Comparison of ENCODE assay signal across 8 mouse cellular contexts in genomic region chr5:150097620-150098019, GRCm38 (mm10). TPM values are rescaled to one million over a fixed set of nuclear protein-coding genes. Genes with fewer than 3 reads are reported as not detected.
A peak's percentile ranks its signal among the peaks of the same experiment; 100 is the strongest.
DNase-seq lines count a peak whose midpoint lies in the region; ATAC-seq and TF ChIP-seq lines count a peak whose summit lies in the region.

No protein-coding gene starts in this region.

- H3K27me3 ChIP-seq in forebrain, embryonic 12.5 days, result no peaks in the 10 kb centered on the region
- H3K27me3 ChIP-seq in hindbrain, embryonic 10.5 days (ENCODE audit: insufficient read depth, poor library complexity, severe bottlenecking), result 0 out of 2 replicates have a peak, but pooled peaks cover 6% of the 10 kb centered on the region

- no peaks in the 10 kb centered on the region for H3K36me3 ChIP-seq in forebrain, embryonic 12.5 days (replicated peaks)
- H3K36me3 ChIP-seq in hindbrain, embryonic 10.5 days, result no peaks in the 10 kb centered on the region

- H3K4me3 ChIP-seq in forebrain, embryonic 12.5 days (replicated peaks), result no peak overlapping the region
- H3K4me3 ChIP-seq in hindbrain, embryonic 10.5 days, result no peak overlapping the region

- peak; percentile 44; the same call in 1 of the 2 replicates for ATAC-seq in forebrain, embryonic 12.5 days (ENCODE audit: low FRiP score)
- peak; percentile 97 for ATAC-seq in megakaryocyte-erythroid progenitor cell, adult 5-6 weeks (replicated peaks; ENCODE audit: low FRiP score, low TSS enrichment, poor library complexity, severe bottlenecking)

- no peaks in the 10 kb centered on the region for H3K4me1 ChIP-seq in forebrain, embryonic 12.5 days
- 0 out of 2 replicates have a peak, but pooled peaks cover 3% of the 10 kb centered on the region for H3K4me1 ChIP-seq in hindbrain, embryonic 10.5 days (replicated peaks)

- H3K9ac ChIP-seq in forebrain, embryonic 12.5 days, result no peak overlapping the region

- TF ChIP-seq CTCF in brain, embryonic 14.5 days (IDR thresholded peaks at IDR 0.05; ENCODE audit: borderline replicate concordance, extremely low read depth, insufficient read depth, insufficient read length), result peak; percentile 93

- no peaks in the 10 kb centered on the region for H3K9me3 ChIP-seq in forebrain, embryonic 12.5 days
- H3K9me3 ChIP-seq in hindbrain, embryonic 10.5 days, result no peaks in the 10 kb centered on the region

- no peak overlapping the region for H3K27ac ChIP-seq in forebrain, embryonic 12.5 days
- no peak overlapping the region for H3K27ac ChIP-seq in hindbrain, embryonic 10.5 days

- peak; percentile 50 for DNase-seq in layer of hippocampus, adult 11-12 months (ENCODE audit: low spot score)
- no peak for DNase-seq in layer of hippocampus, adult 9-10 months (ENCODE audit: low spot score)
- peak; percentile 82 for DNase-seq in brain, embryonic 14.5 days (ENCODE audit: low read depth)
- DNase-seq in hindbrain, embryonic 10.5 days (ENCODE audit: low spot score), result peak; percentile 58
- peak; percentile 47 to 63 for DNase-seq in layer of hippocampus, postnatal 14 days (ENCODE audit: low spot score in 2 of 2)
- peak; percentile 37 for DNase-seq in skeletal muscle tissue, adult 2 months (ENCODE audit: low read depth, low spot score)

- WGBS in forebrain, embryonic 12.5 days, result 10% methylated on average over 6 of the region's 6 CpGs
- WGBS in hindbrain, embryonic 10.5 days, result 9% methylated on average over 6 of the region's 6 CpGs

- TF ChIP-seq POLR2A in brain, embryonic 14.5 days (IDR thresholded peaks at IDR 0.05; ENCODE audit: borderline replicate concordance, extremely low read depth, insufficient read depth, insufficient read length, poor library complexity, severe bottlenecking), result no peak

- no peak overlapping the region for H3K4me2 ChIP-seq in forebrain, embryonic 12.5 days

RNA-seq across cellular contexts. Expression of gene Fry, which starts 20.8 kb away (rescaled TPM):
- polyA plus RNA-seq in brain, embryonic 14.5 days (2012; rRNA removed), result 38.3 and 61.6 TPM in 2 replicates
- 15.2 and 18.2 TPM in 2 replicates for polyA plus RNA-seq in forebrain, embryonic 12.5 days (2016; fragmentation: Nextera tagmentation; extraction: Ambion mirVana)
- 4.9 and 12.5 TPM in 2 replicates for polyA plus RNA-seq in hindbrain, embryonic 10.5 days (2016; fragmentation: Nextera tagmentation; extraction: Ambion mirVana)
- 100 to 1,000 TPM; 228 to 239 TPM for total RNA-seq in layer of hippocampus, postnatal 14 days (2021)
- 12.9 and 17.8 TPM in 2 replicates for total RNA-seq in megakaryocyte-erythroid progenitor cell, adult 5-6 weeks (2014; fragmentation: Nextera tagmentation)
- total RNA-seq in megakaryocyte-erythroid progenitor cell, adult 5-6 weeks (2017), result 8.3 and 10.4 TPM in 2 replicates
